Mouse (Mus musculus) induced T-regulatory cell, adult 2 months (primary cell): Measurements from ENCODE around the gene Cul9.

ENCODE experiments used
- DNase-seq: peaks from one replicate; pipeline ENCODE4 v3.0.0-alpha.2; 2012; ENCODE audit warnings: low read depth

Gene Cul9

GRCm38 (mm10) chr17:46553469-46553868 lies 7.3 kb upstream of the Cul9 start:
- peak; percentile 24 for DNase-seq

- peak; percentile 84 for DNase-seq
Observed at GRCm38 (mm10) chr17:46552841-46553423, 6.7 kb upstream of the Cul9 start.

GRCm38 (mm10) chr17:46552151-46552550 lies 6.0 kb upstream of the Cul9 start:
- peak; percentile 52 for DNase-seq

GRCm38 (mm10) chr17:46551369-46551768 lies 5.2 kb upstream of the Cul9 start:
- no peak for DNase-seq

- DNase-seq, result no peak
Observed at GRCm38 (mm10) chr17:46550904-46551303, 4.7 kb upstream of the Cul9 start.

GRCm38 (mm10) chr17:46549642-46550041 lies 3.5 kb upstream of the Cul9 start:
- no peak for DNase-seq

- DNase-seq, result peak; percentile 71
Observed at GRCm38 (mm10) chr17:46549193-46549592, 3.0 kb upstream of the Cul9 start.

- DNase-seq, result no peak
Observed at GRCm38 (mm10) chr17:46548741-46549140, 2.6 kb upstream of the Cul9 start.

GRCm38 (mm10) chr17:46547923-46548322 lies 1.7 kb upstream of the Cul9 start:
- DNase-seq, result no peak

GRCm38 (mm10) chr17:46546995-46547394 lies 807 bp upstream of the Cul9 start:
- DNase-seq, result peak; percentile 17

GRCm38 (mm10) chr17:46546591-46546990 lies 403 bp upstream of the Cul9 start:
- no peak for DNase-seq

- DNase-seq, result no peak
Observed at GRCm38 (mm10) chr17:46543661-46544060, 2.5 kb downstream of the Cul9 start.

GRCm38 (mm10) chr17:46525579-46526307 lies 20.4 kb downstream of the Cul9 start:
- peak; percentile 80 for DNase-seq

- no peak for DNase-seq
Observed at GRCm38 (mm10) chr17:46525065-46525464, 21.1 kb downstream of the Cul9 start.

- DNase-seq, result no peak
Observed at GRCm38 (mm10) chr17:46521963-46522668, 24.1 kb downstream of the Cul9 start.

GRCm38 (mm10) chr17:46521174-46521573 lies 25.0 kb downstream of the Cul9 start:
- no peak for DNase-seq

- no peak for DNase-seq
Observed at GRCm38 (mm10) chr17:46520385-46520979, 25.7 kb downstream of the Cul9 start.

- DNase-seq, result no peak
Observed at GRCm38 (mm10) chr17:46519971-46520370, 26.2 kb downstream of the Cul9 start.

- DNase-seq, result no peak
Observed at GRCm38 (mm10) chr17:46513329-46513728, 32.9 kb downstream of the Cul9 start.

GRCm38 (mm10) chr17:46511059-46511710 lies 35.0 kb downstream of the Cul9 start:
- peak; percentile 12 for DNase-seq

- no peak for DNase-seq
Observed at GRCm38 (mm10) chr17:46505617-46506016, 40.6 kb downstream of the Cul9 start.
